Mouse (Mus musculus): Measurements from ENCODE around the gene Olfr24.

DNA sequence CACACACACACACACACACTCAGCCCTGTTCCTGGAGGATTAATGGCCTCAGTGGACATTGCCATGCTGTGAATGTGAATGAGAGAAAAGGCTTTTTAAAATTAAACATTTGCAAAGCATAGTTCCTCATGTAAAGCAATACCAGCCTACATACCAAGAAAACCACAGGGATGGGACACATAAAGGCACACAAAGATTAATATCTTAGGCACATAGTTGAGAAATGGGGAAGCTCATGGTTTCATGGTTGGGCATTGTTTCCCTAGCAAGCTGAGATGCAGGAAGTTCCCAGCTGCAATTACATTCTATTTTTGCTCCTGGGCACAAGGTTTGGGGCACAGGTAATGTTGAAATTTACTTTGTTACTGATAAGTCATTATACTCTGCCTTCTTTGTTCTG lies 58.2 kb downstream of the Olfr24 start:
- no peak for TF ChIP-seq POLR2A (IDR thresholded peaks at IDR 0.05; ENCODE audit: extremely low read depth, insufficient read depth, low read length)
- TF ChIP-seq CTCF (IDR thresholded peaks at IDR 0.05; ENCODE audit: low read depth, low read length): no peak

All from liver, adult 2 months (tissue).